Mouse (Mus musculus) thymus, adult 2 months (tissue): Measurements from ENCODE around the gene Zfp316. TPM values are rescaled to one million over a fixed set of nuclear protein-coding genes. Genes with fewer than 3 reads are reported as not detected.

Experiments used
- DNase-seq: peaks from one replicate; pipeline ENCODE4 v3.0.0; 2021
- H3K27ac ChIP-seq: fragments of 200-500 bp; 2 replicates; pipeline ENCODE4 v1.5.1; 2012; ENCODE audit warnings: low read length, control low read depth; ENCODE audit not compliant: control insufficient read depth, insufficient read depth
- H3K27me3 ChIP-seq: fragments of 200-500 bp; 2 replicates; pipeline ENCODE4 v1.6.1; 2012; ENCODE audit warnings: mild to moderate bottlenecking, low read length, moderate library complexity, mixed read lengths; ENCODE audit not compliant: control insufficient read depth, insufficient read depth
- H3K36me3 ChIP-seq: fragments of 200-500 bp; 2 replicates; pipeline ENCODE4 v1.6.1; 2012; ENCODE audit warnings: mild to moderate bottlenecking, low read length, moderate library complexity; ENCODE audit not compliant: control insufficient read depth, insufficient read depth
- H3K4me1 ChIP-seq: fragments of 200-500 bp; replicated peaks from 2 replicates; pipeline ENCODE4 v1.6.1; 2012; ENCODE audit warnings: low read length; ENCODE audit not compliant: control insufficient read depth, insufficient read depth
- H3K4me3 ChIP-seq: fragments of 200-500 bp; 2 replicates; pipeline ENCODE4 v1.5.1; 2012; ENCODE audit warnings: mild to moderate bottlenecking, low read length, control low read depth, moderate library complexity; ENCODE audit not compliant: control insufficient read depth, insufficient read depth
- CTCF ChIP-seq: fragments of 200-500 bp; IDR thresholded peaks from 2 replicates; pipeline ENCODE4 v1.5.1; 2012; ENCODE audit warnings: mild to moderate bottlenecking, control low read depth, low read length, moderate library complexity, borderline replicate concordance; ENCODE audit not compliant: control insufficient read depth, poor library complexity, insufficient read depth; ENCODE audit errors: extremely low read depth
- POLR2A ChIP-seq: fragments of 200-500 bp; IDR thresholded peaks from 2 replicates; pipeline ENCODE4 v1.6.1; 2012; ENCODE audit warnings: mild to moderate bottlenecking, low read length, control low read depth, moderate library complexity; ENCODE audit not compliant: control insufficient read depth, poor library complexity, insufficient read depth; ENCODE audit errors: extremely low read depth
- WGBS: fragments of 180-500 bp; shearing (Covaris S2); methylation state at CpG from one replicate; pipeline ENCODE4 v1.1.7; 2018; 5-methylcytosine and 5-hydroxymethylcytosine counted together
- polyA plus RNA-seq: library from polyadenylated mRNA; depleted of rRNA; stranded (reverse); fragments of >200 nt; gene quantifications from 2 replicates; pipeline ENCODE4 v1.2.3, GENCODE M21; 2012; rRNA removed

Zfp316 gene
- polyA plus RNA-seq, 1 experiment, result 3.6 TPM

GRCm38 (mm10) chr5:143220996-143221395 is 48.8 kb downstream of the Zfp316 start:
- no peak for TF ChIP-seq POLR2A
- TF ChIP-seq CTCF, result no peak
- Histone ChIP-seq H3K4me1 (no peaks in the 10 kb centered on the region), H3K4me3 (no peak overlapping the region), H3K27me3 (no peaks in the 10 kb centered on the region), H3K27ac (no peak overlapping the region), H3K36me3 (no peaks in the 10 kb centered on the region)
- 83% methylated on average over 5 of the region's 5 CpGs for WGBS
- DNase-seq, result no peak

- Histone ChIP-seq H3K36me3 (no peaks in the 10 kb centered on the region), H3K4me3 (no peak overlapping the region), H3K27me3 (no peaks in the 10 kb centered on the region), H3K27ac (no peak overlapping the region), H3K4me1 (no peaks in the 10 kb centered on the region)
- WGBS, result 74% methylated on average over 2 of the region's 2 CpGs
- no peak for DNase-seq
- TF ChIP-seq CTCF, result no peak
These were observed 56.0 kb downstream of the Zfp316 start for GRCm38 (mm10) chr5:143213832-143214231.

GRCm38 (mm10) chr5:143205015-143205414 is 64.8 kb downstream of the Zfp316 start:
- H3K4me3 ChIP-seq, result no peak overlapping the region
- H3K4me1 ChIP-seq, result no peaks in the 10 kb centered on the region
- H3K36me3 ChIP-seq, result no peaks in the 10 kb centered on the region
- 81% methylated on average over 3 of the region's 3 CpGs for WGBS
- no peak overlapping the region for H3K27ac ChIP-seq
- no peaks in the 10 kb centered on the region for H3K27me3 ChIP-seq
- DNase-seq, result no peak
- TF ChIP-seq CTCF (no peak), POLR2A (no peak)

Other genes starting within 250 kb of the Zfp316 start
- 16.1 and 17.6 TPM in 2 replicates for gene Rnf216, start 157.0 kb downstream of the Zfp316 start, polyA plus RNA-seq
- not detected in 2 replicates for gene Olfr718-ps1, start 122.4 kb downstream of the Zfp316 start, polyA plus RNA-seq
- 6.4 and 7.5 TPM in 2 replicates for gene Rbak, start 89.2 kb downstream of the Zfp316 start, polyA plus RNA-seq
- 0.08 TPM in 1 of 2 replicates, not detected in the other for gene Spdye4b, start 89.0 kb downstream of the Zfp316 start, polyA plus RNA-seq
- not detected in 2 replicates for gene Spdye4a, start 43.1 kb downstream of the Zfp316 start, polyA plus RNA-seq
- gene Zfp12, start 34.9 kb downstream of the Zfp316 start, polyA plus RNA-seq, result 24.8 and 32.9 TPM in 2 replicates
- gene Zfp853, start 23.6 kb upstream of the Zfp316 start, polyA plus RNA-seq, result 0.96 and 1.0 TPM in 2 replicates
- 65.3 and 83.7 TPM in 2 replicates for gene E130309D02Rik, start 45.3 kb upstream of the Zfp316 start, polyA plus RNA-seq
- 117 and 118 TPM in 2 replicates for gene Zdhhc4, start 59.2 kb upstream of the Zfp316 start, polyA plus RNA-seq
- gene Grid2ip, start 87.3 kb upstream of the Zfp316 start, polyA plus RNA-seq, result 0.06 and 0.26 TPM in 2 replicates
- 60.9 and 61.6 TPM in 2 replicates for gene Kdelr2, start 133.8 kb upstream of the Zfp316 start, polyA plus RNA-seq
- gene Daglb, start 194.6 kb upstream of the Zfp316 start, polyA plus RNA-seq, result 10.8 and 11.3 TPM in 2 replicates